Mouse (Mus musculus) urinary bladder, adult 2 months (tissue): ENCODE measurements around the gene Gtdc1. TPM values are rescaled to one million over a fixed set of nuclear protein-coding genes. Genes with fewer than 3 reads are reported as not detected.
"Not testable (repeated sequence)": the region's sequence is repeated elsewhere in the genome, so short reads cannot be mapped to it uniquely, and the experiment has no call there.

Source experiments
- DNase-seq: peaks from one replicate; pipeline ENCODE4 v3.0.0; 2022; ENCODE audit warnings: low spot score
- polyA plus RNA-seq: library from polyadenylated mRNA; depleted of rRNA; stranded (reverse); fragments of >200 nt; gene quantifications from 2 replicates; pipeline ENCODE4 v1.2.3, GENCODE M21; 2012

Gtdc1 gene
- polyA plus RNA-seq, 1 experiment: 12.8 TPM

DNA sequence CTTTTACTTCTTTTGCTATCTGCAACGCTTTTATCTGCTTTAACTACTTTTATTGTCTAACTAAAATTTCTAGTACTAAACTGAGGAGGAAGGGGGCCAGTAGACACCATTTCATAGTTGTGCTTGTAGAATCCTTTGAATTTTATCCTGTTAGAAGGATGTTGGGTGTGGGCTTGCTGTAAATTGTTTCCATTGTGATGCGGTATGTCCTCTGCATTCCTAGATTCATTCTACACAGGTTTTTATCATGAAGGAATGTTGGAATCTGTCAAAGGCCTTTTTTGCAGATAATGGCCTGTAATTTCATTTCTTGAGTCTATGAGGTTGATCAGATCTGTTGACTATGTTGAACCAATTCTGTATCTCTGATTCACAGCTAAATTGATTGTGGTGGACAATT is 146.5 kb downstream of the Gtdc1 start:
- no peak for DNase-seq

DNA sequence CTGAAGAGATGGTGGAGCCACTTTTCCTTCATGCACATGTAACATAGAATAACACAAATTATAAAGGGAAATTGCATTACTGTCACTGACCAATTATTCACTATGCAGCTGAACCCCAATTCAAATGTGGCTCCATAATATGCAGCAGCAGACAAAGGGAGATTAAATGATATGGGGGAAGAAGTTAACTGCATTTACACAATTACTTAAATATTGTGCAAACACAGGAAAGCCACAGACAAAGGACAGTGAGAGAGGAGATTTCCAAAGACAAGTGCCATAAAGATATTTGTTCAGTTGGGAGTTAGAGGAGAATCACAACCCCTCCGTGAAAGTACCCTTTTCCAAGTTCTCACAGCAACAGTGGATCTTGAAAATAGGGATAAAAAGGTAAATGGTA is 163.6 kb downstream of the Gtdc1 start:
- DNase-seq: no peak

DNA sequence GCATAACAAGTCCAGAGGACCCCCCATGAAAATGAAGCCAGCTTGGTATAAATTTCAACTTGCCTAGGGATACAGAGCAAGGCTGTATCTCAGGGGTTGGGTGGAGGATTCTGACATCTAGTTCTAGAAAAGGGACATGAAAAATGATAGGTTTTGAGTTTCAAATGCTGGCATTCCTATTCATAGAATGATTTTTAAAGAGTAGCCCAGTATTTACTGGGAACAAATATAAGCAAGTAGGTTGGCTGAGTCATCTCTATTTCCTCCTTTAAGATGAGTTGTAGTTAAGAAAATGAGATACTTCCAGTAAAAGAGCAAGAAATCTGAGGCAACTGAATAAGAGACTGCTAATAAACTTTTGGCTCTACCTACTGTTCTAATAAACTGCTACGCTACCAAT is 190.8 kb downstream of the Gtdc1 start:
- no peak for DNase-seq

DNA sequence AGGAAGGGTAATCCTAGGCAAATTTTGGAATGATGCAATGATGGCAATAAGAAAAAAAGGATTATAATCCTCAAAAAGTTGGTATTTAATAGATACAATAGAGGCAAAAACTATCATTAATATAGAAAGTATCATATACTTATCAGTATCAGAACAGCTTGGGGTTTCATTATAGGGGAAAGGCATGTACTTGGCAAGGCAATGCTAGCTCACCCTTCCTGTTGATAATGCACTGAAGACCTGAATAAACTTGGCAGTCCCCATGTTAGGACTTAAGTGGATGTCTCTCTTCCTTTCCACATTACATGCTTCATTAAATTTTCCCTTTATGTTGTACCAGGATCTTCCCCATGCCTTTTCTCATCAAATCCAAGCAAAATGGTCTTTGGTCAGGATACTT is 206.0 kb downstream of the Gtdc1 start:
- no peak for DNase-seq

DNA sequence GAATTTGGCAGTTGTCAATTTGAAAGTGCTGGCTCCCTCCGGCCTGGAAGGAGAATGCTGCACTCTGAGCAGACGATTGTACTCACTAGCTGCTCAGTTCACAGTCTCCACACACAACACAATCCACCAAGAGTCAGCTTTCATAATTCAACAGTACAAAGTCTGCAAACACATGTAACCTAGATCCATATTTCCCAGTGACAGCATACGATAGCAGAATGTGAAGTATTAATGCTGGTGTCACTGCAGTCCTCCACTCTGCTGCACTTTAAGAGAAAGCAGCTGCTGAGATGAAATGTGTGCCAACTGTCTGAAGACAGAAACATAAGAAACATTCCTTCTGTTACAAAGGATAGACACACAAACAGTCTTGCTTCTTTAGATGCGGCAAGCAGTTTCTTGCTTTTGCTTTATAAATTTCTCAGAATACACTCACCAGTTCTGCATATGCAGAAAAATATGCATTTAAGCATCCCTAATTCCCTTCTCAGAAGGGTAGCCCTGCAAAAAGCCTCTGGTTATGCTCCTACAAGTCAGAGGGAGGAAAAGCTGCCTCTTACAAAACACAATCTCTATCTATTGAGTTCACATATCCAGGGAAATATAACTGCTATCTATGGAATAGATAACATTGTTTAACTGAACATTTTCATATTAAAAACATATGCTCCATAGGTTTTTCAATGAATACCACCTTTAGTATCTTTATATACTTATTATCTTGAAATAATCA is 221.4 kb downstream of the Gtdc1 start:
- DNase-seq: no peak

DNA sequence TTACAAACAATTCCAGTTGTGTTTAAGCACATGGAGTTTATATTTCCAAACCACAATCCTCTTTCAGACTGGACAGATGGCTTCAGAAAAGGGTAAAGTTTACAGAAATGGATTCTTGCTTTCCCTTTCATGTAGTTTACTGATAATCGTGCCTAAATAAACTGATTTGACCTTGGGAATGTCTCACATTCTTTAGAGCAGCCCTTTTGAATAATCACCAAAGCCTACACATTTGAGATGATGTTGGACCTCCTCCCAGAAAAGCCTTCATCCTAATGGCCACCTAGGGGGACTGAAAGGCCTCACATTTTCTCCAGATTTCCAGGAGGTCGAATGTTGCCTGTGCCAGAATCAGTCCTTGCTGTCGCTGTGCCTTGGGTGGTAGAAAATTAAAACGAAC is 227.2 kb downstream of the Gtdc1 start:
- no peak for DNase-seq

DNA sequence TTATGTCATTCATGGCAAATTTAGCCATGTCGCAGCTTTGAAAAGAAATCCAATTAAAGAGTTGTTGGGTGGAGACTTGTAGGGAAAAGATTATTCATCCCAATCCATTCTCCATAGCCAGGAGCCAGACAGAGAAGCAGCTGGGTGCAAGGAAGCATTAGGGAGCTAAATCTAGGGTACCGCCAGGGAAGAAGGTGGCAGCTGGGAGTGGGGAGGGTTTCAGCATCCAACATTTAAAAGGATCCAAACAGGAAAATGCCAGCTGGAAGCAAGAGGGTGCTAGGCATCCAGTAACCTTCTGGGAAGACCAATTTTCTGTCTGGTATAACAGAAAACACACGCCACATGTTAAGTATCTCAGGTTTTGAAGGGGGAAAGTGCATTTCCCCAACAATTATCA is 231.0 kb downstream of the Gtdc1 start:
- DNase-seq: no peak

DNA sequence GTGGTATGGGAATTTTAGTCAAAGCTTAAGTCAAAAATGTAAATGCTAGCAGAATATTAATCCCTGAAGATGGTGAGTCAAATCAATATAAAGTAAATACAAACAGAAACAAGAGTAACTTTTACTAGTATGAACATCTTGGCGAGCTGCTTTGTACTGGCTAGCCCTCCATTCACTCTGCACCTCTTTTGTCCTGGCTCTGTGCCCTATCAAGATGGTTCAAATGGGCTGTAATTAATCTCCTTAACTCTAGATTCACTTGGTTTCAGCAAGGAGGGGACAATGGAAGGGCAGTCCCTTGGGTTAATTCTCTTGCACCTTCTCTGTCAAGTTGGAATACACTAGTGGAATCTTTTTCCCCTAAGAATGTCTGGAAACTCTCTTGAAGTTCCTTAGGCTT is 233.6 kb downstream of the Gtdc1 start:
- no peak for DNase-seq

DNA sequence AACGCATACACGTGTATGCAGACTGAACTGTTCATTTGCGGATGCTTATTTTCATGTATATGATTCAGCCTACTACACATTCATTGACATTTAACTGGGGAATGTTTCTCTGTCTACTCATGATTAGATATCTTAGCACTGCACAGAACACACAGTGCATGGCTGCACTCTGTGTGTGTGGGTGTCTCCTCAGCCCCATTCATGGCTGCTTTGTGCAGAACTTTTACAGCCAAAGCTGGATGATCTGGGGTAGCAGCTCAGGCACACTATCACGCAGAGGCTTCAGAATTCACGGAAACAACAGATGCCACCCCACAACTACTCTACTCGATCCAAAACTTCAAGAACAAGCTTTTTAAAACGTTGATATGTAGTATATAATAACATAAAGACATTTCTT is 263.4 kb downstream of the Gtdc1 start:
- no peak for DNase-seq

DNA sequence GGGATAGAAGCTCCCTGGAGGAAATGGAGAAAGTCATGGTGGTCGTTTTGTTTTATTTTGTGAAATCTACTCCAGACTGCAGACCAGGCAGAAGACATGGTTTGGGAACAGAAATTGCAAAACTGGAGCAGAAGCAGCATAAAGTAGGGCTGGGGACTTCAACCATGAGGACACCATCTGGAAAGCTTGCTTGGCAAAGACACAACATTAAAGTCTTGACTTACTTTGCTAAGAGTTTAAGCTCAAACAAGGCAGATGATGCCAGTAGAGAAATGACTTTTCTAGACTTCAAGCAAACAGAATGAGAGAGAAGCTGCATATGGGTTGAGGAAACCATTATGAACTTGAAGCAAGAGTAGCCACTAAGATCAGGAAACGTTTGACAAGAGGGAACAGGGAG is 267.6 kb downstream of the Gtdc1 start:
- no peak for DNase-seq

DNA sequence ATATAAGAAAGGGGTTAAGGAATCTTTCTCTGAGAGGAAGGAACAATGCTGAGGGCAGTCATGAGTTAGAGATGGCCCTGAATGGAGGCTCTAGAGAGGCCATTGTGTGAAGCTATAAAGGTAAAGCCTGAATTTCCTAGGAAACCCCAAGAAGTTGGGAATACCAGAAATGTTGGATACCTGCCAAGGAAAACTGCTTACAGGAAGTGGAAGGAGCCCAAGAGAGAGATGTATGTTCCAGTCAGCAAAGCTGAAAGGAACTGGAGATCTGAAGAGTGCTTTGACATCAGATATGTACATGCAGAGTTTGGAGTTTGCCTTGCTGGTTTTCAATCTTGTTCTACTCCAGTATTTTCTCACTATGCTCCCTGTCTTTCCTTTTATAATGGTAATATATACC is 268.4 kb downstream of the Gtdc1 start:
- DNase-seq: no peak

DNA sequence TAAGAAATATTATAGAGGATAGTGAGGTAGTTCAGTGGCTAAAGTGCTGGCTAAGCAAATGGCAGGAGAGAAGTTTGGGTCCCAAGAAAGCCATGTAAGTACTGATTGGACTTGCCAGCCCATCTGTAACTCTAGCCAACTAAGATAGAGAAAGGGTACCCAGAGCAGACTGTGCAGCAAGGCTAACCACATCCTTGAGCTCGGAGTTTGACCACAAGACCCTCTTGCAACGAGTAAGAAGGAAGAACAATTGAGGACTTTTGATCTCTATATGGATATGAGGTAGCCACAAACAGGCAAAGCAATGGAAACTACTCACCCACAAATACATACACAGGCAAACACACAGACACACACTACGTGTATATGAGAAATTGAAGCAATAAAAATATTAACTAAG is 278.9 kb downstream of the Gtdc1 start:
- DNase-seq: no peak

DNA sequence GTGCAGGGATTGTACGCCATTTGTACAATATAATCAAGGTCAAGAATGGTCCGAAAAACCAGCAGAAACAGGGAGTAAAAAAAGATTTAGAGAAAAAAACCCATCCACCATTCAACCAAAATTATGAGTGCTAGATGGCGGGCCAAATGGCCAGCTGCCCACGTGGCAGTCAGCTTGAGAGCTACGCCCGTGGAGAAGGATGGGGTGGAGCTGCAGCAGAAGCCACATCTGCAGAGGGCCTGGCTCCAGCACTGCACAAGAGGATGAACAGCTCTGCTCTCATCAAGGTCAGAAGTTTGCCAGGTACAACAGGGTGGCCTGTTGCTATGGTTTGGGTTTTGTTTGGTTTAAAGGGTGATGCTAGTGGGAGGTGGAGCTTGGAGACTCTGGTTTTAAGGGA is 281.1 kb downstream of the Gtdc1 start:
- DNase-seq: no peak

DNA sequence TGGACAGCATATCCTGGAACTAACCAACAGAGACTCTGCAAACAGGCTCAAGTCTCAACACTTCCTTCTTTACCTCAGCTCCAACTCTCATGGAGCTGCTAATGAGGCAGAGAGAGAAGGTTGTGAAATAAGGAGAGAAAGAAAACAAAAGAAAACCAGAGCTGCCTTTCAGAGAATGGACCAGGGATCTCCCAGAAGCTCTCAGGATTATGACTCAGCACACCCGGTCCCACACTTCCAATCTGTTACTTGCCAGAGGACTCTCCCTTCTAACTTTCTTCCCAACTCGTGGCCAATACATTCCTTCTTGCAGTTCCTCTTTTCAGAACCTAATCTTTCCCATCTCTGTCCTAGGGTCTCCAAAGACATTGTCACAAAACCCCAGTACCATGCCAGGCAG is 288.1 kb downstream of the Gtdc1 start:
- DNase-seq: no peak

DNA sequence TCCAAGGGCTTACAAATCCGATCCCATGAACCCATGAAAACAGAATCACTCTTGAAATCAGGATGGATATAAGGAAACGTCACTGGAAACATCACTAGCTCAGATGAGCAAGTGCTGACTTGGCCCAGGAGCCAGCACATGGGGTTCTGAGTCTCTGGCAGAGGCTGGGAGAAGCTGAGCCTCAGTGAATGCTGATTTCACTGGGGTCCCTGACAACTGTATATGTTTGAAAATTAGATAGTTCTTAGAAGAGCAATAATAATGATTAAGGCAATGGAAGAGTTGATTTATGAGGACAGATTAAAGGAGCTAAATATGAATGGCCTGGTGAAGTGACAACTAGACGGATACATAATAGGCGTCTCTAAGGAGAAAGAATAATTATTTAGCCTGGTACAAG is 289.3 kb downstream of the Gtdc1 start:
- DNase-seq: no peak

DNA sequence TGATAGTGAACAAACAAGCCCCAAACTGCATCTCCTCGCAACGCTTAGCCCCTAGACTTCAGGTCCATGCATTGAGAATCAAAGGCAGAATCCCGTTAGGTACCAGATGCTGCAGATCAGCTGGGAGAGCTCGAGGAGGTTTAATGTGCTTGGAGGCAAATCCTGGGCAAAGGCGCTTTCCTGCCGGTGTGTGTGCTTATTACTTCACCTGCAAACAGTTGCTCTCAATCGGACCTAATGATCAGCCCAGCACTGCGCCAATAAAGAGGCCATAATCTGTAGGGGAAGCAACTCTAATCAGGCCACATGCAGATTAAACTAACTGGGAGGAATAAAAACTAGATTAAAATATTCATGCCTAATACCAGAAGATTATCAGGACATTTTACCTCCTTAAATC is 293.5 kb downstream of the Gtdc1 start:
- no peak for DNase-seq

DNA sequence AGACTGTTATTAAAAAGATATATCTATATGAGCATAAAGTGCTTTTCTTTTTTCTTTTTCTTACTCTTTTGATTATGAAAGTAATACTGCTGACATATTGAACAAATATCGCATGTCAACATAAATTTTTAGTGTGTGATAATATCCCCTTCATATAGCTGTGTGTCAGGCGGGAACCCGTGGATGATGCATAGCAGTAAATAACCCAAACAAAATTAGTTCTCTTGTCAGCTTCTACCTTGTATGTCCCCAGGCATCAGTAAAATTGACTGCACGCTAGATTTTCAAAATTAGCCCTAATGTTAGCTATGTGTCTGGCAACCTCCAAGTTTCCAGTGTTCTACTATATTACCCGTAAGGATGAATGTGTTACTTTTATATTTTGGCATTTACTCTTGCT is 294.4 kb downstream of the Gtdc1 start:
- no peak for DNase-seq

DNA sequence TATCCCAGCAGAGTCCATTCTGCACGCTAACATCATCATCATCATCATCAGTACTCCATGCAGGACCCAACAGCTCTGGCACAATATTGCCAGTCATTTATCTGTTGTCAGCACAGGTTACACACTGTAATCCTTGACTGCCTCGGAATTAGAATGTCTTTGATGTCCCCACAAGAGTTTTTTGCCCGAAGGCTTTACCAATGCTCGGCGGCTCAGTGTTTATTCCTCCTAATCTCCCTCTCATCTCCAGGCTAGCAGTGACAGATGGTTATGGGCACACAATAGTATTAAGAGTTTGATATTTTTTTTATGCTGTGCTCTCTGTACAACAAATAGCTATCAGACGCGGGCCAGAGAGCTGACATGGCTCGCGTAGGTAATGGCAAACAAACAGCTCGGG is 294.9 kb downstream of the Gtdc1 start:
- no peak for DNase-seq

DNA sequence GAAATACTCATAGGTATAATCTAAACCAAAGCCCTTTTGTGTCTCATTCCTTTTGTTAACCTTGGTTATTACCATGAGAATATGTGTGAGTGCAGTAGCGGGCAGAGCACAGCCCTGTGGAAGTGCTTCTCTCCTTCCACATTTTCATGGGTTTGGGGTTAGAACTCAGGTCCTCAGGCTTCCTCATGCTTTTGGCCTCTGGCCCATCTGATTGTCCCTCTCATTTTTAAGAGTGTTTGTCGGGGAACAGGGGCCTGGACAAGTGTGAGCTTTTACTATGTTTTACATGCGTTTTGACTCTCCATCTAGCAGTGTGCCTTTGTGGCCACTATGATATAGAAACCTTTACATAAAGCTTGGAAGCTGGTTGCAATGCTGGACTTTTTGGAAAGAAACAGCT is 296.4 kb downstream of the Gtdc1 start:
- no peak for DNase-seq

DNA sequence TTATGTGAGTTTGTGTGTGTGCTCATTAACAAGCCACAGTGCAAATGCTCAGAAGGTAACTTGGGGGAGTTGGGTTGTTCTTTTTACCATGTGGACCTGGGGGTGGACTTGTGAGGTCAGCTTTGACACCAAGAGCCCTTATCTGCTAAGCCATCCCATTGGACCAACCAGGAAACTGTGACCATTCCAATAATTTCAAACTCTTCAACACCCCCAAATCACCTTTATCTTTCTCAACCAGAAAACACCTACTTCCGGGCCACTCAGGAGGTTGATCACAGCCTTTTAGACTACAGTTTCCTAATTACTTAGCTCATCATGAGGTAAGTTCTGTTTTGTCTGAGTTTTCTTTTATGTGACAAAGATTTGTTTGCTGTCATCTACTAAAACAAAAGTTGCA is 298.7 kb downstream of the Gtdc1 start:
- DNase-seq: no peak

DNA sequence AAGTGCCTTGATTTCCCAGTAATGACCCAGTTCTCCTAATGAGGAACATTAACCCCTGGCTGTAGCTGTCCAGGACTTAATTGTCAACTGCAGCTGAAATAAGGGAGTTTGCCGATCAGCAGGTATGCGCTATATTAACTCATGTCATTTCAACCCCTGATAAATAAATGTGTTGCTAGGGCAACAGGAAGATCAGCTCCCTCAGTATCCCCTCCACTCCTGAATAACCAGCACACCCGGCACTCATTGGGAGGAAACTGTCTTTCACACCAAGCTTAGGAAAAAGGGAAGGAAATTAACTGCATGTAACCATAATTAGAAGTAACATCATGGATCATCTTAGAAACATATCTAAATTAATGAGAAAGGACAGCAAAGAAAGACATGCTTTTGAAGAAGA is 302.3 kb downstream of the Gtdc1 start:
- DNase-seq: no peak

DNA sequence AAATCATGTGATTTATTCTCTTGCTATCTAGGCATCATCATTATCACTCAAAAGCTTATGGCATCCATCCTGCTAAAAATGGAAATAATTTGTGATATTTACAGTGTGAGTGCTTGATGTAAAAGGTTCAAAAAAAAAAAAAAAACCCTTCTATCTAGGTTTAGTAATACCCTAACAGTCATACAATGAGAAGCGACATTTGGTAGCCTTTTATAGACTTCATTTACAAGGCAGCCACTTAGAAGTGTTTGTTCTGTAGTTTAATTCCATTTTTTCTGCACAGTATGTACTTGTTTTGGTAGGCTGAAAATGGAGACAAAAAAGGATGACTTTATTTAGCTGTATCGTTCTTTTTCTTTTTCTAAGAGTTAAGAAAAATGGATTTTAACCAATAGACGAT is 305.0 kb downstream of the Gtdc1 start:
- DNase-seq: no peak

DNA sequence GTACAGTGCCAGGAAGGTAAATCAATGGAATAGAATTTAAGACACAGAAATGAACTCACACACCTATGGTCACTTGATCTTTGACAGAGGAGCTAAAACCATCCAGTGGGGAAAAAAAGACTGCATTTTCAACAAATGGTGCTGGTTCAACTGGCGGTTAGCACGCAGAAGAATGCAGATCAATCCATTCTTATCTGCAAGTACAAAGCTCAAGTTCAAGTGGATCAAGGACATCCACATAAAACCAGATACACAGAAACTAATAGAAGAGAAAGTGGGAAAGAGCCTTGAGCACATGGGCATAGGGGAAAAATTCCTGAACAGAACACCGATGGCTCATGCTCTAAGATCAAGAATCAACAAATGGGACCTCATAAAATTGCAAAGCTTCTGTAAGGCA is 327.8 kb downstream of the Gtdc1 start:
- not testable (repeated sequence) for DNase-seq

DNA sequence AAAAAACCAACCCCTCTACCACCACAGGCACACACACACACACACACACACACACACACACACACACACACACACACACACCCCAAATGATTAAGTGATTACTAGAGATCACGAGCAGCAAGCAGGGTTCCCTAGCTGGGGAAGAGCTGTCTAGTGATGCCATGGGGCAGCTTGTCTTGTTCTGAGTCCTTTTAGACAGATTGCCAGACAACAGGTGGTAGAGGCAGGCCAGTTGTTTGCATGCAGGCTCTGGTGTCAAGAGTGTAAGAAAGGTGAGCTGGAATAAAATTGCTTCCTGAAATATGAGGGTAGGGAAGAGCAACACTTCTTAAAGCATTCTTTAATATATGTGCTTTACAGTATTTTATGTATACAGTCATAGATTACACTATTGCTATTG is 333.2 kb downstream of the Gtdc1 start:
- DNase-seq: no peak

DNA sequence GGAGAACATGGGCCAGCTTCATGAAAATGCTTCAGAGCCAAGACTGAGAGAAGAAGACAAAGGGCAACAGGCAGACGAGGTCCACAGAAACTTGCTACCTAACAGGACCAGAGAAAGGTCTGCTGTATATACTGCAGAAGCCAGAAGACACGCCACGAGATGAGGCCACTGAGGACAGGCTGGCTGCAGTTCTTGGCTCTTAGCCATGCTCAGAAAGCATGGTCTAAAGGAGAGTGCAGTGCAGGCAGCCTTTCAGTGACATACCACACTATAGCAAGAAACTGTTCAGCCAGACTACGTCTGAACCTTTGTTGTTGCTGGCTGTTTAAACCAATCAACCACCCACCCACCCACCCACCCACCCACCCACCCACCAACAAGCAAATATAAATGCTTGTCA is 336.6 kb downstream of the Gtdc1 start:
- DNase-seq: no peak
